Mouse (Mus musculus) c-Kit-positive CD71-negative TER-119-negative erythroid progenitor cells, embryonic 14.5 days (primary cell): ENCODE data around the gene Vmn1r21.
"Not testable (repeated sequence)": the region's sequence is repeated elsewhere in the genome, so short reads cannot be mapped to it uniquely, and the experiment has no call there.

ENCODE experiments used
- DNase-seq: peaks from one replicate; pipeline ENCODE4 v3.0.0-alpha.2; 2013; ENCODE audit warnings: low read depth

The Vmn1r21 gene

GRCm38 (mm10) chr6:57850286-57850685 is at the start of gene Vmn1r21:
TSS of gene Vmn1r21 (minus strand) at chr6:57850343.
- DNase-seq = no peak

GRCm38 (mm10) chr6:57859043-57860042 is 9.2 kb upstream of the Vmn1r21 start:
- peak; percentile 18 for DNase-seq

GRCm38 (mm10) chr6:57851177-57851576 is 1.0 kb upstream of the Vmn1r21 start:
- DNase-seq = not testable (repeated sequence)

- no peak for DNase-seq
Observed at GRCm38 (mm10) chr6:57839693-57840408, 10.3 kb downstream of the Vmn1r21 start.

- no peak for DNase-seq
Observed at GRCm38 (mm10) chr6:57825259-57825715, 24.9 kb downstream of the Vmn1r21 start.

- peak; percentile 39 for DNase-seq
Observed at GRCm38 (mm10) chr6:57824422-57825258, 25.5 kb downstream of the Vmn1r21 start, which contains the start of gene Vopp1. TSS of gene Vopp1 (minus strand) at chr6:57825159.

GRCm38 (mm10) chr6:57823461-57823860 is 26.7 kb downstream of the Vmn1r21 start:
- no peak for DNase-seq

- DNase-seq = no peak
Observed at GRCm38 (mm10) chr6:57822648-57823410, 27.3 kb downstream of the Vmn1r21 start.

- no peak for DNase-seq
Observed at GRCm38 (mm10) chr6:57814436-57814940, 35.7 kb downstream of the Vmn1r21 start.

GRCm38 (mm10) chr6:57811748-57812730 is 38.1 kb downstream of the Vmn1r21 start:
- DNase-seq = no peak

GRCm38 (mm10) chr6:57805218-57806069 is 44.7 kb downstream of the Vmn1r21 start:
- DNase-seq = no peak

GRCm38 (mm10) chr6:57803130-57803529 is 47.0 kb downstream of the Vmn1r21 start:
- DNase-seq = no peak

GRCm38 (mm10) chr6:57798986-57799385 is 51.2 kb downstream of the Vmn1r21 start:
- DNase-seq = no peak

GRCm38 (mm10) chr6:57796853-57797423 is 53.2 kb downstream of the Vmn1r21 start:
- no peak for DNase-seq

GRCm38 (mm10) chr6:57795835-57796234 is 54.3 kb downstream of the Vmn1r21 start:
- no peak for DNase-seq
